Mouse (Mus musculus) spleen, postnatal 4 days (tissue): ENCODE measurements around the gene Phip.

Experiments
- DNase-seq, 2 experiments: peaks; one replicate each; pipeline ENCODE4 v3.0.0; 2022; ENCODE audit warnings: low spot score in 2 of 2

Gene Phip

GRCm38 (mm10) chr9:82867698-82868097, 107.6 kb downstream of the Phip start:
- DNase-seq: no peak

DNA sequence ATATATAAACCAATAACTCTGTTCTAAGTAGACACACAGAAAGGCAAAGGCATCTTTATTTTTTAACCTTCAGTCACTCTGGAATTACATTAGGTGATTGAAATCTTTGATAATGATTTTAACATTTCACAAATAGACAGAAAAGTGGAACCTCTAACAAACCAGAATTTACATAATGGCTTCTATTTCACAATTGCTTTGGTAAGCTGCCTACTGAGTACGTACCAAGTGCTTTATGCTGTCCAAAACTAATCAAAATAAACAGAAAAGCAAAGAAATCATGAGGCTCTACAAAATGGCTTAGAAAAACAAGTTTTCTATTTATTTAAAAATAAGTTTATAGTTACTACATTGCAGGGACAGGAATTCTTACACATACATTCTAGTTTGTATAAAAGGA, 109.2 kb downstream of the Phip start:
- no peak for DNase-seq

DNA sequence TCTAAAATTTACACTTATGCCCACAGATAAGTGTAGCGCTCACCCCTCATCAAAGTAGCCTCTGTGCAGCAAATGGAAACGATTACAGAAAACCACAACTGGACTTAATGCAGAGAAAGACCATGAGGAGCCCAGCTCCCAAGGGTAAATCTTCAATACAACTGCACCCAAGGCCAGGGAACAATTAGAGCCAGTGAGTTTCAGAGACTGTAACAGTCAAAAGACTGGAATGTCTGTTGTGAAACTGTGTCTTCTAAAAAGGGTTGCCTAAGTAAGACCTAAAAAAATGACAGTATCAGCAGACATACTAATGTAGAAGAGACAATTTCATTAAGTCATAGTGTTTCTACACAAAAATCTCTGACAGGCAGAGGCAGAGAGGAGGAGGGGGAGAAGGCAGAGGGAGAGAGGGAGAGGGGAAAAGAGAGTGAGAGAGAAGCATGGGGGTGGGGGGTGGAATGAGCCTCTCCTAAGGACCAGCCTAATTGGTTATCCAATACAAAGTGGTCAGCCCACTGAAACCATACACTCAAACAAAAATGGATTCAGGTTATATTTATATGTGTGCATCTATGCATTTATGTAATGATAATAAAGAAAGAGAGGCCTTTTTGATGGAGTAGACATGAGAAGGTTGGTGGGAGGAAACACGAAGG, 113.4 kb downstream of the Phip start:
- no peak for DNase-seq

GRCm38 (mm10) chr9:82861316-82861715, 114.0 kb downstream of the Phip start:
- no peak for DNase-seq

DNA sequence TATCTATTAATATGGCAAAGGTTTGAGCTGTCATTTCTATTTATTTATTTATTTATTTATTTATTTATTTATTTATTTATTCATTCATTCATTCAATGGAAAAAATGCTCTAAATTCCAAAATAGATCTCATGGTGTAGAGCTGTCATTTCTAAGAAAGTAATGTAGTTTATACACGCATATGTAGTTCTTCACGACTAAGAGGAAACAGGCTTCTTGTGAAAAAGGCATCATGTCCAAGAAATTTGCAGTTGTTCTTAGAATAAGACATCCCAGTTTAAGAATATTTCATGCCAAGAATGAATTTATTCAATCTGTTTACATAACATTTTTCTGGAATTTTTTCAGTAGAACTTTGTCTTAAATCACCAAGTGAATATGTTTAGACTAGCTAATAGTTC, 114.5 kb downstream of the Phip start:
- no peak for DNase-seq

- DNase-seq: no peak
Observed at GRCm38 (mm10) chr9:82856241-82856640, 119.1 kb downstream of the Phip start.

GRCm38 (mm10) chr9:82854973-82855614, 120.2 kb downstream of the Phip start:
- no peak for DNase-seq

- DNase-seq: no peak
Observed at GRCm38 (mm10) chr9:82854040-82854439, 121.3 kb downstream of the Phip start.

GRCm38 (mm10) chr9:82842671-82843070, 132.6 kb downstream of the Phip start:
- no peak for DNase-seq

DNA sequence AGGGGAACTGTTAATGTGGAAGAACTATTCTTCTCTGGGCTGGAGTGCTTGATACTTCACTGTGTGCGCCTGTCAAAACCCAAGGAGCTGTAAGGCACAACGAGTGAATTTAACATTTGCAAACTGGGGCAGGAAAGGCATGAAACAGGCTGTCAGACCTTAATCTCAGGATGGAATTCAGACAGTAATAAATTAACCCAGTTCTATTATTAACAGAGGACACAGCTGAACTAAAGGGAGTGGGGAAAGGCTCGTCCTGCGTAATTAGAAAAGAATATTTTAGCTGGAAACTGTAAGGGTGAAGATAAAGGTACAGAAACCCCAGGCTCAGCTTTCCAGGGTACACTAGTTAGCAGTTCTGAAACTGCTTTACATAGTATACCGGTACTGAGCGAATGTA, 139.4 kb downstream of the Phip start:
- no peak for DNase-seq

DNA sequence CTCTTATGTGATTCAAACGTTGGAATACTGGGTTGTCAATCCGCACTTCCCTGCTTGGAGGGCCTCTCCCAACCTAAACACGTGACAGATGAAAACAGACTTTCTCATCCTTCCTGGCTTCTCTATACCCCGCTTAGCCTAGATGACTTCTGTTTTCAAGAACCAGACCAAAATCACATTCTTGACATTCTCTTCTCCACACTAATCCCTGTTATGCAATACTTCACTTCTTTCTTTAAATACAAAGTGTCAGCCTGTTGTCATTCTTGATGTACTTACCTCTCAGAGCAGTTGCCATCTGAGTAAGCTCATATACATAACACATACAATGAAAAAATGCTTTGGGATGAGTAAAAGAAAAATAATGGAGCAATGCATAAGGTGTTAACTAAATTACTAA, 143.4 kb downstream of the Phip start:
- DNase-seq: no peak

DNA sequence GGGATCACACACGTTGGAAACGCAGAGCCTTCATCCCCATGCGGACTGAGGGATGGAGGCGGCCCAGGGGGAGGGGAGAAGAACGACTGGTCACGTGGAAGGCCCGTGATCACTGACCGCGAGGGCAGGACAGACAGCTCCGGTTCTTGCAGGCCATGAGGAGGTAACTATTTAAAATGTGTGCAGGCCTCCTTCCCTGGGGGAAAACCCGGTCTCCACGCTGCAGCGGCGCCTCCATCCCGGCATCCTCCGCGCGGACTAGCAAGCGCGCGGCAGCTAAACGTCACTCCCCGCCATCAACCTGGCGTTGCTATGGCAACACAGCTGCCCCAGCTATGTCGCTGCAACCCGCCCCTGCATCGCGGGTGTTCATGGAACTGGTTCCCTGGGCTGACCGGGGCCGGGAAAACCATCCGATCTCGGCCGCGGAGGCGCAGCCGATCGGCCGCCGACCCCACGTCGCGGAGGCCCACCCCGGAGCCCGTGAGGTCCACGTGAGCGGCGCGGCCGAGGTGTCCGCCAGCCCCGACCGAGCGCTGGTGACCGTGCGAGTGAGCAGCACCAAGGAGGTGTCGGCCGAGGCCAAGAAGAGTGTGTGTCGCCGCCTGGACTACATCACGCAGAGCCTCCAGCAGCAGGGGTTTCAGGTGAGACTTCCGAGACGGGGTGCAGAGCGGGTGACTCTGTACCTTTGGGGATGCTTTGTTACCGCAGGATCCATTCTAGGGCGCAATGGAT, 145.5 kb downstream of the Phip start:
- peak; percentile 75 to 87 for DNase-seq

- no peak for DNase-seq
Observed at GRCm38 (mm10) chr9:82829007-82829689, 146.2 kb downstream of the Phip start, which contains the start of gene Irak1bp1. Irak1bp1 (plus strand) TSS chr9:82829540.

GRCm38 (mm10) chr9:82826426-82826825, 148.9 kb downstream of the Phip start:
- no peak for DNase-seq
